Mouse (Mus musculus) ovary, adult 10 weeks (tissue): ENCODE measurements around the gene Atp13a5. TPM values are rescaled to one million over a fixed set of nuclear protein-coding genes. Genes with fewer than 3 reads are reported as not detected.

Source experiments
- polyA plus RNA-seq: library from polyadenylated mRNA; stranded (reverse); fragments of 350-450 nt; fragmentation: Illumina TruSeq; extraction: RNeasy Lipid Tissue Mini Kit (QIAGEN cat#74804); gene quantifications from one replicate; pipeline ENCODE4 v1.2.3, GENCODE M21; 2014

The Atp13a5 gene
- polyA plus RNA-seq = 5.0 TPM

GRCm38 (mm10) chr16:29378458-29378857, at the start of gene Atp13a5:
TSS of gene Atp13a5 (minus strand) at chr16:29378732.

GRCm38 (mm10) chr16:29209605-29210411, 168.7 kb downstream of the Atp13a5 start, which contains the start of gene Hrasls:
TSS of gene Hrasls (plus strand) at chr16:29209695.

Other genes starting within 250 kb of the Atp13a5 start
- gene Hrasls, start 169.0 kb downstream of the Atp13a5 start, polyA plus RNA-seq = 0.94 TPM
- gene Atp13a4, start 166.1 kb upstream of the Atp13a5 start, polyA plus RNA-seq = not detected
- gene Opa1, start 200.6 kb upstream of the Atp13a5 start, polyA plus RNA-seq = 70.4 TPM